In genomic region chr9:6435236-6435635, GRCm38 (mm10) we compare ENCODE assay signal across 17 mouse cellular contexts.
"Had no signal": no experiment of that assay in that cellular context is flagged by ENCODE, and none has a peak within 500 bp of the region (broad histone marks: within the 10 kb centered on the region; RNA-seq: fewer than 3 reads in every experiment).

No protein-coding gene starts in this region.

- DNase-seq: retina, postnatal 1 day; right cerebral cortex, adult 18-20 months; right cerebral cortex, postnatal 14 days; right cerebral cortex, postnatal 25 days; right cerebral cortex, postnatal 4 days; spleen, adult 18-20 months; thymus, adult 18-20 months; thymus, adult 2 months; thymus, postnatal 14 days; thymus, postnatal 25 days; thymus, postnatal 36 days; thymus, postnatal 4 days had no signal

- H3K4me1 ChIP-seq: neural tube, embryonic 12.5 days; neural tube, embryonic 13.5 days; neural tube, embryonic 15.5 days; stomach, embryonic 15.5 days had no signal

- H3K36me3 ChIP-seq: neural tube, embryonic 12.5 days; neural tube, embryonic 13.5 days; neural tube, embryonic 15.5 days; stomach, embryonic 15.5 days had no signal

- H3K27me3 ChIP-seq: neural tube, embryonic 12.5 days; neural tube, embryonic 13.5 days; neural tube, embryonic 15.5 days; stomach, embryonic 15.5 days had no signal

- H3K27ac ChIP-seq: neural tube, embryonic 12.5 days; neural tube, embryonic 13.5 days; neural tube, embryonic 15.5 days; stomach, embryonic 15.5 days; stomach, postnatal 0 days had no signal

- H3K9ac ChIP-seq: neural tube, embryonic 12.5 days; neural tube, embryonic 13.5 days; neural tube, embryonic 15.5 days; stomach, embryonic 15.5 days had no signal

- H3K4me2 ChIP-seq: neural tube, embryonic 12.5 days; neural tube, embryonic 13.5 days; neural tube, embryonic 15.5 days; stomach, embryonic 15.5 days had no signal

- H3K4me3 ChIP-seq: neural tube, embryonic 12.5 days; neural tube, embryonic 13.5 days; neural tube, embryonic 15.5 days; stomach, embryonic 15.5 days had no signal

- H3K9me3 ChIP-seq: neural tube, embryonic 12.5 days; neural tube, embryonic 13.5 days; stomach, embryonic 15.5 days had no signal
